Mouse (Mus musculus) spleen, postnatal 10 days (tissue): ENCODE data around the gene Sox30.

Source experiments
- DNase-seq, 2 experiments: peaks; one replicate each; pipeline ENCODE4 v3.0.0; 2021 to 2022; ENCODE audit warnings: low spot score in 2 of 2

Sox30 gene

DNA sequence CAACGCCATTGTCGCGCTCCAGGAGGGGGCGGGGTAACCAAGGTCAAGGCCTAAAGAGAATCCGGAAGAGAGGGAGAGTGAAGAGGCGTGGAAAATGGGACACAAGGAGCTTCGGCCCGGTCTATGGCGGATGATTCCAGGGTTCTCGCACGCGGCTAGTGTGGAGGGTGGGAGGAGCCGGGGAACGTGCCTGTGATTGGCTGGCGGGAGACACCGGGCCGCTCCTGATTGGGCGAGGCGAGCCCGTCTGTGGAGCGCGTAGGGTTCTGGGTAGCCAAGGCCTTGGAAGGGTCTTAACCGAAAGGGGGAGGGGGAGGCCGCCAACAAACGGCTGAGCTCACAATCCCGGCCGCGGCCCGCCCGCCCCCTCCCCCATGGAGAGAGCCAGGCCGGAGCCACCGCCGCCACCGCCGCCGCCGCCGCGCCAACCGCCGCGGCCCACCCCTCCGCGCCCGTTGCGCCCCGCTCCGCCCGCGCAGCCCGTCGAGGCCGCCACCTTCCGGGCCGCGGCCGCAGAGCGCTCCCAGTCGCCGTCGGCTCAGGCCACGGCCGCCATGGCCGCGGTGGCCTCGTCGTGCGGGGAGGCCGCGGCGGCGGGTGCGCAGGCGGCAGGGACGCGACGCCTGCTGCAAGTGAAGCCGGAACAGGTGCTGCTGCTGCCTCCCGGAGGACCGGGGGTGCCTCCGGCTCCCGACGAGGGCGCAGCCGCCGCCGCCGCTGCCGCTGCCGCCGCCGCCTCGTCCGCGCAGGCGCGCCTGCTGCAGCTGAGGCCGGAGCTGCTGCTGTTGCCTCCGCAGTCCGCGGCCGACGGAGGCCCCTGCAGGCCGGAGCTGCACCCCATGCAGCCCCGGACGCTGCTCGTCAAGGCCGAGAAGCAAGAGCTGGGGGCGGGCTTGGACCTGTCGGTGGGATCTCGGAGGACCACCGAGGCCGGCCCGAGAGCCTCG, at the start of gene Sox30:
Gene Sox30, plus strand, starts transcription at position 365 of the 947 bp plus-strand sequence.
- peak; percentile 12 to 46 for DNase-seq

DNA sequence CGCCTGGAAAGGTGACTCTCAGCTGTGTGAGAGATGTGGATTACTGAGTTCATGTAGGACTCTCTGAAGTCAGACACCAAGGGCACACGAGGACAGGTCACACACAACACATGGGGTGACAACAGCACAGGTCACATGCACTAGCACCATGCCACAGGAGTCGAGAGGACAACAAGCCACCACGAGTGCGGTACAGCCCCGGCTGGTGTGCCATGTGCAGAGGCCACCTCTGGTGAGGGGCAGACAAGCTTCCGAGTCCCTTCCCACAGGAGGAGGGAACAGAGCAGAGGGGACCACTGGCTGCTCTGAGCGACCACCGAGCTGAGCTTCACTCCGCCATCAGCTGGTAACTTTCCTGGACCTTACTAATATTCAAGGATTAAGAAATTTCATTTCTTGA, 47.3 kb upstream of the Sox30 start:
- DNase-seq = no peak

- no peak for DNase-seq
Observed at GRCm38 (mm10) chr11:45937478-45937877, 42.6 kb upstream of the Sox30 start.

GRCm38 (mm10) chr11:45938917-45939316, 41.2 kb upstream of the Sox30 start:
- DNase-seq = no peak

DNA sequence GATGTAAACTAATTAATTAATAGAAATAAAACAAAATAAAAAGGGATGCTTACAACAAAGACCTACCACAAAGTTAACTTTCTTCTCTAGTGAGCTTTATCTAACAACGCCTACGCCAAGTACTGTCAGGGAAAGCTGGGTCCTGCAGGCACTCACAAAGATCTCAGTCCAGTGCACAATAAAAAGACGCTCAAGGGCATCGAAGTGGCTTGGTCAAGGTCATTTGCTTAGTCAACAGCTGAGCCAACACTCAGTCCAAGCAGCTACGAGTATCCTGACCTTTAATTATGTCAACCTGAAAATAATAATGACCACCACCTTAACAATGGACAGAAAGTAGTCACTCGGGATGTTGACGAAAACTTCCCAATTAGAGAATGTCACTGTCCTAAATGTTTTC, 37.8 kb upstream of the Sox30 start:
- DNase-seq = no peak

- no peak for DNase-seq
Observed at GRCm38 (mm10) chr11:45943108-45943705, 36.9 kb upstream of the Sox30 start.

GRCm38 (mm10) chr11:45943891-45944642, 36.0 kb upstream of the Sox30 start:
- DNase-seq = peak in 1 of 2 experiments; percentile 34

GRCm38 (mm10) chr11:45944643-45945156, 35.4 kb upstream of the Sox30 start, which contains the start of gene Lsm11:
TSS of gene Lsm11 (minus strand) at chr11:45944935.
- peak; percentile 99 to 100 for DNase-seq

GRCm38 (mm10) chr11:45946796-45947195, 33.3 kb upstream of the Sox30 start:
- DNase-seq = no peak

- DNase-seq = no peak
Observed at GRCm38 (mm10) chr11:45947491-45947890, 32.6 kb upstream of the Sox30 start.

GRCm38 (mm10) chr11:45955127-45955627, 24.9 kb upstream of the Sox30 start, which contains the start of gene Thg1l:
TSS of gene Thg1l (minus strand) at chr11:45955494.
- DNase-seq = peak; percentile 85 to 90

- peak in 1 of 2 experiments; percentile 68 for DNase-seq
Observed at GRCm38 (mm10) chr11:45959598-45959997, 20.5 kb upstream of the Sox30 start.

DNA sequence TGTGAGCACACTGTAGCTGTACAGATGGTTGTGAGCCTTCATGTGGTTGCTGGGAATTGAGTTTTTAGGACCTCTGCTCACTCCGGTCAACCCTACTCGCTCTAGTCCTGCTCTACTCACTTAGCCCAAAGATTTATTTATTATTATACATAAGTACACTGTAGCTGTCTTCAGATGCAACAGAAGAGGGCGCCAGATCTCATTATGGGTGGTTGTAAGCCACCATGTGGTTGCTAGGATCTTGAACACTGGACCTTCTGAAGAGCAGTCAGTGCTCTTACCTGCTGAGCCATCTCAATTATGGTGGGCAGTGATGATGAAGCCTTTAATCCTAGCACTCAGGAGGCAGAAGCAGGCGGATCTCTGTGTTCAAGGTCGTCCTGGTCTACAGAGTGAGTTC, 20.1 kb upstream of the Sox30 start:
- peak in 1 of 2 experiments; percentile 40 for DNase-seq

DNA sequence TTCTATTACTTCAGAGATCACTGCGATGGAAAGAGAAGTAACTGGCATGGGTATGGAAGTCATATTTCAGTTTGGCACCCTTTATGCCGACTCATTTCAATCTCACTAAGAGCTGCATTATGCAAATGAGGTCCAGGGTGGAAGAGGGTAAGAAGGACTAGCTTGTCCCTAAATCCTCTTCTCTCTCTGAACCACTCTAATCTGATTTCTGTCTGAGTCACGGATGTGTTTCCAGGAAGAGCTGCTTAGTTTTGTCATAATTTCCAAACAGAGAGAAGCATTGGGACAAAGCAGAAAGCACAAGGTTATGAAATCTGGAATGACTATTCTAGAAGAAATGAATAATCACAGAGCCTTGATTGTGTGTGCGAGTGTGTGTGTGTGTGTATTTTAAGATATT, 13.2 kb upstream of the Sox30 start:
- no peak for DNase-seq

DNA sequence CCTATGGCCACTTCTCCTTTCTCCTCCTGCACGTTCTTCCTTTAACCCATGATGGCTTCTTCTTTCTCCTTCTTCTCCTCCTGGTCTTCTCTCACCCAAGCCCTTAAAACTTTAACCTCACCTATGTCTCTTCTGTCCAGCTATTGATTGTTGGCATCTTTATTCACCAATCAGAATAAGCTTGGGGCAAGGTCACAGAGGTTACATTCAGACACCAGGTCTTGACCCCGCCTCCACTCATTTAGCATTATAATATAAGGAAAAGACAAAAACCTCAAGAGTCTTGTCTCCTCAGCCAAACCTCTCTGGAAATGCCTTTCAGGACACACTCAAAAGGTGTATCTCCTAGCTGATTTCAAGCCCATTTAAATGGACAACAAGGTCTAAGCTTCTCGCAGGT, 11.6 kb upstream of the Sox30 start:
- DNase-seq = no peak

- no peak for DNase-seq
Observed at GRCm38 (mm10) chr11:45973635-45974034, 6.5 kb upstream of the Sox30 start.

GRCm38 (mm10) chr11:45974466-45974865, 5.6 kb upstream of the Sox30 start:
- no peak for DNase-seq

DNA sequence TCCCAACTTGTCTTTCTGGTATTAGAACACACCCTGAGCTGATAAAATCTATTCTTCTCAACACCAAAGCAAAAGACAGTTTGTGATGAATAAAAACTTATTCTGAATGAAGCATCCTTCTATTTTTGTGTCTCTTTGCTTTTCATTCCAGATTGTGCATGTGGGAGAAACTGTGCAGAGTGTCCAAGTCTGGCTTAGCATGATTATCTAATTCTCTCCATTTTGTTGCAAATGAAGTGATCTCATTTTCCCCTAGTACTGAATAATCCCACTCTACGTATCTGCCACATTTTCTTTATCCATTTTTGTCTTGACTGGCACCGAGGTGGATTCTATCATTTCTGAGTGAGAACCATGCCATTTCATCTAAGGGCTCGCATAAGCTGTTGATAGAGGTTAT, 4.0 kb upstream of the Sox30 start:
- no peak for DNase-seq

DNA sequence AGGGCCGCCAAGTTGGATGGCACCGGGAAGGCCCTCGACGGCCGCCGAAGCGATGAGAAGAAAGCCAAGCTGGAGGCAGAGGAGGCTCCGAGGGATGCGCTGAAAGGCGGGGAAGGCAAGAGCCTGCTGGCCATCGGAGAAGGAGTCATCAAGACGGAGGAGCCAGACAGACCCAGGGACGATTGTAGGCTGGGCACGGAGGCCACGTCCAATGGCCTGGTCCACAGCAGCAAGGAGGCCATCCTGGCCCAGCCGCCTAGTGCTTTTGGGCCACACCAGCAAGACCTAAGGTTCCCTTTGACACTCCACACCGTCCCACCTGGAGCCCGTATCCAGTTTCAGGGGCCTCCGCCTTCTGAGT, 763 bp downstream of the Sox30 start:
- DNase-seq = no peak

DNA sequence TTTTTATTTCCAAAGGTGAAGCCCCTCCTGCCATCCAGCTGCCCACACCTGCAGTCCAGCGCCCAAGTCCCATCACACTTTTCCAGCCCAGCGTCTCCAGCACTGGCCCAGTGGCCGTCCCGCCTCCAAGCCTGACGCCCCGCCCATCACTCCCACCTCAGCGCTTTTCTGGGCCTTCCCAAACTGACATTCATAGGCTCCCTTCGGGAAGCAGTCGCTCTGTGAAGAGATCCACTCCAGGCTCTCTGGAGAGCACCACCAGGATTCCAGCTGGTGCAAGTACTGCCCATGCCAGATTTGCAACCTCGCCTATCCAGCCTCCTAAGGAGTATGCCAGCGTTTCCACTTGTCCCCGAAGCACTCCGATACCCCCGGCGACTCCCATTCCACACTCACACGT, 11.5 kb downstream of the Sox30 start:
- no peak for DNase-seq

- DNase-seq = no peak
Observed at GRCm38 (mm10) chr11:45992087-45992486, 12.0 kb downstream of the Sox30 start.

GRCm38 (mm10) chr11:46016061-46016460, 36.0 kb downstream of the Sox30 start:
- DNase-seq = peak; percentile 47 to 78
